Mouse (Mus musculus) CH12.LX (cell line): ENCODE measurements around the gene Pef1. TPM values are rescaled to one million over a fixed set of nuclear protein-coding genes. Genes with fewer than 3 reads are reported as not detected.

Source experiments
- DNase-seq: peaks from one replicate; pipeline ENCODE4 v3.0.0-alpha.2; 2013; ENCODE audit errors: extremely low read depth
- H3K27ac ChIP-seq: 2 replicates; pipeline ENCODE4 v1.5.1; 2012; ENCODE audit warnings: low read depth, mild to moderate bottlenecking, control low read depth, moderate library complexity; ENCODE audit not compliant: insufficient read depth
- H3K27me3 ChIP-seq: replicated peaks from 2 replicates; pipeline ENCODE3; 2012; ENCODE audit warnings: inconsistent platforms
- H3K36me3 ChIP-seq, 2 experiments: replicated peaks in 1 of 2; 2 replicates each; pipeline versions ENCODE3 to v1.6.1; 2012; ENCODE audit warnings: inconsistent platforms in 1 of 2, low read length in 1 of 2, mild to moderate bottlenecking in 1 of 2, mixed read lengths in 1 of 2, moderate library complexity in 1 of 2; ENCODE audit not compliant: control insufficient read depth in 1 of 2, insufficient read depth in 1 of 2
- H3K4me1 ChIP-seq, 2 experiments: 2 replicates each; pipeline ENCODE4 v1.6.1; 2012; ENCODE audit warnings: inconsistent platforms in 1 of 2, moderate library complexity in 1 of 2; ENCODE audit not compliant: insufficient read depth in 2 of 2, control insufficient read depth in 1 of 2
- H3K4me2 ChIP-seq: 2 replicates; pipeline ENCODE4 v1.6.1; 2012; ENCODE audit warnings: low read depth, mild to moderate bottlenecking, control low read depth; ENCODE audit not compliant: poor library complexity, insufficient read depth, severe bottlenecking
- H3K4me3 ChIP-seq, 3 experiments: fragments of 150-350 bp in 1 of 3; sonication (generic) in 1 of 3; replicated peaks in 1 of 3; 2 replicates each; pipeline versions ENCODE3 to v1.5.1; 2011 to 2012; ENCODE audit warnings: low read depth in 2 of 3, low read length in 2 of 3, mild to moderate bottlenecking in 2 of 3, moderate library complexity in 2 of 3, control low read depth in 1 of 3, improper control_type of control experiment in 1 of 3, inconsistent platforms in 1 of 3, mixed read lengths in 1 of 3; ENCODE audit not compliant: poor library complexity in 1 of 3
- H3K79me2 ChIP-seq: replicated peaks from 2 replicates; pipeline ENCODE4 v1.6.1; 2012; ENCODE audit warnings: mild to moderate bottlenecking, moderate library complexity; ENCODE audit not compliant: control insufficient read depth, poor library complexity, insufficient read depth, severe bottlenecking; ENCODE audit errors: extremely low read depth
- H3K9ac ChIP-seq: 2 replicates; pipeline ENCODE4 v1.6.1; 2012; ENCODE audit warnings: low read depth, mild to moderate bottlenecking, control low read depth, moderate library complexity; ENCODE audit not compliant: insufficient read depth
- H3K9me3 ChIP-seq: replicated peaks from 2 replicates; pipeline ENCODE3; 2012; ENCODE audit warnings: low read length, inconsistent platforms, mixed read lengths
- CHD2 ChIP-seq: IDR thresholded peaks from 2 replicates; pipeline ENCODE4 v1.6.1; 2011; ENCODE audit warnings: low read length, improper control_type of control experiment
- CTCF ChIP-seq, 2 experiments: IDR thresholded peaks in 1 of 2; conservative IDR thresholded peaks in 1 of 2; 2 replicates each; pipeline ENCODE4 v1.5.1; 2011 to 2012; ENCODE audit warnings: low read depth in 2 of 2, low read length in 2 of 2, improper control_type of control experiment in 1 of 2, inconsistent platforms in 1 of 2, mild to moderate bottlenecking in 1 of 2, moderate library complexity in 1 of 2
- ELF1 ChIP-seq: IDR thresholded peaks from 2 replicates; pipeline ENCODE4 v1.6.1; 2014; ENCODE audit warnings: low read depth, mild to moderate bottlenecking, inconsistent platforms, low read length, improper control_type of control experiment
- EP300 ChIP-seq: IDR thresholded peaks from 2 replicates; pipeline ENCODE4 v1.6.1; 2011; ENCODE audit warnings: low read length, improper control_type of control experiment
- ETS1 ChIP-seq: conservative IDR thresholded peaks from 2 replicates; pipeline ENCODE4 v1.6.1; 2012; ENCODE audit warnings: low read depth, mild to moderate bottlenecking, inconsistent platforms, low read length, improper control_type of control experiment, moderate library complexity
- HCFC1 ChIP-seq: IDR thresholded peaks from 2 replicates; pipeline ENCODE4 v1.6.1; 2012; ENCODE audit warnings: low read depth, mild to moderate bottlenecking, inconsistent platforms, low read length, improper control_type of control experiment
- IRF4 ChIP-seq: IDR thresholded peaks from 2 replicates; pipeline ENCODE4 v1.6.1; 2014; ENCODE audit warnings: low read depth, mild to moderate bottlenecking, inconsistent platforms, low read length, improper control_type of control experiment
- JUN ChIP-seq: IDR thresholded peaks from 2 replicates; pipeline ENCODE4 v1.6.1; 2011; ENCODE audit warnings: low read depth, mild to moderate bottlenecking, low read length, improper control_type of control experiment, moderate library complexity; ENCODE audit not compliant: insufficient read depth
- JUND ChIP-seq: conservative IDR thresholded peaks from 2 replicates; pipeline ENCODE4 v1.6.1; 2011; ENCODE audit warnings: low read depth, low read length, improper control_type of control experiment
- MXI1 ChIP-seq: IDR thresholded peaks from 2 replicates; pipeline ENCODE4 v1.6.1; 2011; ENCODE audit warnings: mild to moderate bottlenecking, low read depth, low read length, improper control_type of control experiment
- POLR2A ChIP-seq: IDR thresholded peaks from 2 replicates; pipeline ENCODE4 v1.6.1; 2011; ENCODE audit warnings: low read depth, mild to moderate bottlenecking, improper control_type of control experiment, low read length
- POLR2AphosphoS2 ChIP-seq: IDR thresholded peaks from 2 replicates; pipeline ENCODE4 v1.6.1; 2011; ENCODE audit warnings: low read depth, low read length, improper control_type of control experiment
- RAD21 ChIP-seq: IDR thresholded peaks from 2 replicates; pipeline ENCODE4 v1.6.1; 2011; ENCODE audit warnings: low read depth, mild to moderate bottlenecking, low read length, improper control_type of control experiment, moderate library complexity
- RCOR1 ChIP-seq: conservative IDR thresholded peaks from 2 replicates; pipeline ENCODE4 v1.6.1; 2012; ENCODE audit warnings: low read depth, mild to moderate bottlenecking, inconsistent platforms, low read length, improper control_type of control experiment
- SIN3A ChIP-seq: IDR thresholded peaks from 2 replicates; pipeline ENCODE4 v1.6.1; 2012; ENCODE audit warnings: low read length, improper control_type of control experiment, inconsistent platforms
- SMC3 ChIP-seq: IDR thresholded peaks from 2 replicates; pipeline ENCODE4 v1.6.1; 2011; ENCODE audit warnings: low read depth, low read length, improper control_type of control experiment
- TBP ChIP-seq: conservative IDR thresholded peaks from 2 replicates; pipeline ENCODE4 v1.6.1; 2011; ENCODE audit warnings: low read depth, low read length, improper control_type of control experiment
- USF1 ChIP-seq: IDR thresholded peaks from 2 replicates; pipeline ENCODE4 v1.6.1; 2014; ENCODE audit warnings: low read depth, mild to moderate bottlenecking, inconsistent platforms, low read length, improper control_type of control experiment
- USF2 ChIP-seq: conservative IDR thresholded peaks from 2 replicates; pipeline ENCODE4 v1.6.1; 2011; ENCODE audit warnings: low read depth, low read length, improper control_type of control experiment
- ZC3H11A ChIP-seq: IDR thresholded peaks from 2 replicates; pipeline ENCODE4 v1.6.1; 2012; ENCODE audit warnings: low read depth, mild to moderate bottlenecking, inconsistent platforms, low read length, improper control_type of control experiment
- ZKSCAN1 ChIP-seq: IDR thresholded peaks from 2 replicates; pipeline ENCODE4 v1.6.1; 2012; ENCODE audit warnings: low read depth, inconsistent platforms, low read length, improper control_type of control experiment, borderline replicate concordance
- ZMIZ1 ChIP-seq: IDR thresholded peaks from 2 replicates; pipeline ENCODE4 v1.6.1; 2012; ENCODE audit warnings: low read depth, mild to moderate bottlenecking, inconsistent platforms, low read length, improper control_type of control experiment
- dilution Hi-C: fragments of 300-500 bp; cut with MboI; formaldehyde crosslinking; loops from 2 replicates; pipeline ENCODE4 v1.14.3; 2020; ENCODE audit warnings: low sequenced_read_pairs; ENCODE audit not compliant: extremely low pct_unique_long_range_greater_than_20kb, extremely low pct_ligation_motif_present
- in situ Hi-C: fragments of 300-500 bp; cut with MboI; formaldehyde crosslinking; loops from 3 replicates; pipeline ENCODE4 v1.14.3; 2019; ENCODE audit warnings: low sequenced_read_pairs, low pct_ligation_motif_present, low pct_unique_long_range_greater_than_20kb, mixed read lengths
- polyA plus RNA-seq: library from polyadenylated mRNA; unstranded; fragments of >175 nt; gene quantifications from 2 replicates; pipeline ENCODE4 v1.2.1, GENCODE M21; 2012; ENCODE audit warnings: low read depth; ENCODE audit not compliant: insufficient read length
- total RNA-seq, 2 experiments: library from RNA; depleted of rRNA; stranded (reverse); fragments of 300-350 nt in 1 of 2; fragments of >200 nt in 1 of 2; gene quantifications; 2 replicates each; pipeline ENCODE4 v1.2.3; 2012 to 2014

Pef1 gene
- total and polyA plus RNA-seq, 3 experiments = 26.2 to 38.6 (median 32.5) TPM

DNA sequence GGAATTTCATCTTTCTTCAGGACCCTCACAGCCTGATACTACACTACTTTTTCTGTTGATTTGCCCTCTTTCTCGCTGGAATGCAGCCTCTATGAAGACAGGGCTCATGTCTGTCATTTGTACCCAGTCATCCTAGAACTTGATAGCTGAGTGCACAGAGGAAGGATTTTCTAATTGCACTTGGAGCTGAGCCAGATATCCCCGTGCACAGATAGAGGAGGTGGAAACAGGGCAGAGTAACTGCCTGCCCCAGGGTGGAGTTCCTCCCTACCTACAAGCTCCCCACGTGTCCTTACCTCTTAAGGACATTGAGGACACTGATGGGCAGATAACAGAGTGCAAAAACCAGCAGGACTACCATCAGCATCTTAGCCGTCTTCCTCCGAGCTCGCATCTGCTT lies 31.0 kb downstream of the Pef1 start:
- Histone ChIP-seq H3K27me3 (peaks cover 69% of the 10 kb centered on the region), H3K79me2 (no peaks in the 10 kb centered on the region), H3K4me1 (no peaks in the 10 kb centered on the region), H3K27ac (no peak overlapping the region), H3K4me3 (no peak overlapping the region), H3K36me3 (peaks cover 0 to 2% of the 10 kb centered on the region in 2 experiments), H3K4me2 (no peak overlapping the region), H3K9me3 (no peaks in the 10 kb centered on the region), H3K9ac (no peak overlapping the region)
- in situ Hi-C loops = no loop called here
- TF ChIP-seq CHD2 = no peak
- no peak for TF ChIP-seq ZC3H11A
- TF ChIP-seq ZMIZ1 = no peak
- no peak for TF ChIP-seq IRF4
- TF ChIP-seq MXI1 = no peak
- no peak for TF ChIP-seq SIN3A
- no peak for DNase-seq
- dilution Hi-C loops = no loop called here

DNA sequence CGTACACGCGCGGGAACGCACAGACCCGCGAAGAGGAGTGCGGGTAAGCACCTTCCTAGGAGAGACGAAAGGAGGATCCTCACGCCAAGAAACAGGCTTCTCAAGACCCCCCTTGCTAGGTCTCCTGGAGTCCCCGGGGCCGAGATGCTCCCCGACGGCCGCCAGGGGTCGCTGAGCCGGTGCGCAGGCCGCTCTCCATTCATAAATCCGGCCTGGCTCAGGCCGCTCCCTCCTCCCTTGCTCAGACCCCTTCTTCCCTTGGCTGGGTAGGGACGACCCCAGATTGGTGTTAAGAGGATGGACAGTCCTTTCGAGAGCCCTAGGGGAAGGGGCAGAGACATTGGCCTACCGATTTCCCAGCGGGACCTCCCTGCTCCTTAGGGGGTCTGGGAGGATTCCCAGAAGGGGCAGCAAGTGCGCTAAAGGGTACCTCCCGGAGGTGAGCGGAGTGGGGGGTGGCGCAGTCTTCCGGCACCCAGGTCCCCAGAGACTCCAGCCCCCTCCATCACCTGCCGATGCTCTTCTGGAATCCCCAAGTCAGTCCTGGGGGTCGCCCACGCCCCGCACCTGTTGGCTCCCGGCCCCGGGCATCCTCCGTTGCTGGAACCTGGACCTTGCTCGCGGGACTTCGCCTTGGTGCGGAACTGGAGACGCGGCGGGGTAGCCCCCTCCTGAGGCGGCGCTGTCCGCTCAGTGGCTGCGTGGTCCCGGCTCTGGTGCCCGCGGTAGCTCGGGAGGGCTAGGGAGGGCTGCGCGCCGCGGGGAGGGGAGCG lies 36.3 kb downstream of the Pef1 start:
- Histone ChIP-seq H3K4me3 (no peak overlapping the region), H3K4me1 (no peaks in the 10 kb centered on the region; a peak in 1 of 4 replicates), H3K9me3 (no peaks in the 10 kb centered on the region), H3K79me2 (no peaks in the 10 kb centered on the region), H3K9ac (no peak overlapping the region), H3K27me3 (peaks cover 94% of the 10 kb centered on the region), H3K36me3 (no peaks in the 10 kb centered on the region), H3K4me2 (0 out of 2 replicates have a peak overlapping the region, but pooled peaks have one; percentile 4), H3K27ac (no peak overlapping the region)
- DNase-seq = peak; percentile 21
- dilution Hi-C loops = no loop called here
- in situ Hi-C loops = no loop called here
- TF ChIP-seq POLR2AphosphoS2 (no peak), USF1 (no peak), ZKSCAN1 (no peak), USF2 (no peak), SMC3 (peak; percentile 64), CTCF (conservative IDR thresholded peaks at IDR 0.05 in 1 of 2, IDR thresholded peaks at IDR 0.05 in 1 of 2; ENCODE audit: low read depth in 2 of 2, low read length in 2 of 2) (peak; percentile 40 to 65), RAD21 (peak; percentile 21)

GRCm38 (mm10) chr4:130139214-130139492 lies 36.8 kb downstream of the Pef1 start, which contains the start of gene Hcrtr1:
TSS of gene Hcrtr1 (minus strand) at chr4:130139359.
- 0 out of 2 replicates have a peak within 1 kb of the TSS, but pooled peaks have one; percentile 4 for H3K4me2 ChIP-seq

More at GRCm38 (mm10) chr4:130139214-130139492, 36.8 kb downstream of the Pef1 start, which contains the start of gene Hcrtr1:
- Histone ChIP-seq H3K9me3 (no peaks in the 10 kb centered on the region), H3K4me1 (no peaks in the 10 kb centered on the region; a peak in 1 of 4 replicates), H3K27me3 (peaks cover 93% of the 10 kb centered on the region), H3K9ac (no peak within 1 kb of the TSS), H3K4me3 (no peak within 1 kb of the TSS), H3K79me2 (no peaks in the 10 kb centered on the region)
- DNase-seq = no peak
- dilution Hi-C loops = no loop called here
- TF ChIP-seq TBP (no peak), JUND (no peak), SIN3A (no peak), RCOR1 (no peak), HCFC1 (no peak), ETS1 (no peak), EP300 (no peak), POLR2A (no peak), ELF1 (no peak), JUN (no peak), MXI1 (no peak)
- TF ChIP-seq, all 38 proteins: peak for 0
- in situ Hi-C loops = no loop called here
- Histone ChIP-seq H3K27ac (no peak within 1 kb of the TSS), H3K36me3 (no peaks in the 10 kb centered on the region)
